Mouse (Mus musculus) thymus, postnatal 0 days (tissue): Measurements from ENCODE around the gene Ankrd34a. TPM values are rescaled to one million over a fixed set of nuclear protein-coding genes. Genes with fewer than 3 reads are reported as not detected.

Experiments
- DNase-seq: peaks from one replicate; pipeline ENCODE4 v3.0.0-alpha.2; 2015; ENCODE audit warnings: low spot score
- polyA plus RNA-seq: library from polyadenylated mRNA; unstranded; fragments of >200 nt; fragmentation: Nextera tagmentation; extraction: Ambion mirVana; gene quantifications from 2 replicates; pipeline ENCODE4 v1.2.1, GENCODE M21; 2015

The Ankrd34a gene
- polyA plus RNA-seq, 1 experiment from 2014 or later, result 0.07 TPM

DNA sequence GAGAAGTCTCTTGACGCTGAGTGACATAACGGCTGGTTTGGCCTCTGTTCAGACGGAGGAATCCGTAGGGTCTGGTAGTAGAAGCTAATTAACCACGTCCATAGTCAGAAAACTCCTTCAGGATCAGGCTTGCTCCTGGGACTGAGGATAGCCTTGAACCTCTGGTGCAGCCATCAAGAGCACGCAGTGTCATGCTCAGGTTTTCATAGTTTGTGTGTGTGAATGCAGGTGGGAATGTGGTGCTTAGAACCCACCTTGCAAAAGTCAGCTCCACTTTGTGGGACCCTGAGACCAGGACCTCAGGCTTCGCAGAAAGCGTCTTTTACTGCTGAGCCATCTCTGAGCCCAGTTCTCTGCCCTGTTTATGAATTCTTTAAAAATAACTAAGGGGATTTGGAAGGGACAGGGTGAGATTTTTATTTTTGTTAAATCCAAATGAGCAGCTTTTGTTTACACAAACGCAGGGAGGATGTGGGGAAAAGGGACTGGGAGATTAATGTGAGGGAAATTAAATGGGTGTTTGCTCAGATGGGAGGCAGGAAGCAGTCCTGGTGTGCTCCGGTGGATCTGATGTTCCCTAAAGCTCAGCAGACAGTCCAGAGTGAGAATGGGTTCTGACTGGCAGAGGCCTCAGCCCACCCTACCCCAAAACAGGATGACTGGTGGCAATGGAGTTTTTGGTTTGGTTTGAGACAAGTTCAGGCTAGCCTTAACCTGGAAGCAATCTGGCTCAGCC is 34.3 kb upstream of the Ankrd34a start:
- DNase-seq, result no peak

GRCm38 (mm10) chr3:96563267-96563666 is 33.2 kb upstream of the Ankrd34a start:
- peak; percentile 33 for DNase-seq

DNA sequence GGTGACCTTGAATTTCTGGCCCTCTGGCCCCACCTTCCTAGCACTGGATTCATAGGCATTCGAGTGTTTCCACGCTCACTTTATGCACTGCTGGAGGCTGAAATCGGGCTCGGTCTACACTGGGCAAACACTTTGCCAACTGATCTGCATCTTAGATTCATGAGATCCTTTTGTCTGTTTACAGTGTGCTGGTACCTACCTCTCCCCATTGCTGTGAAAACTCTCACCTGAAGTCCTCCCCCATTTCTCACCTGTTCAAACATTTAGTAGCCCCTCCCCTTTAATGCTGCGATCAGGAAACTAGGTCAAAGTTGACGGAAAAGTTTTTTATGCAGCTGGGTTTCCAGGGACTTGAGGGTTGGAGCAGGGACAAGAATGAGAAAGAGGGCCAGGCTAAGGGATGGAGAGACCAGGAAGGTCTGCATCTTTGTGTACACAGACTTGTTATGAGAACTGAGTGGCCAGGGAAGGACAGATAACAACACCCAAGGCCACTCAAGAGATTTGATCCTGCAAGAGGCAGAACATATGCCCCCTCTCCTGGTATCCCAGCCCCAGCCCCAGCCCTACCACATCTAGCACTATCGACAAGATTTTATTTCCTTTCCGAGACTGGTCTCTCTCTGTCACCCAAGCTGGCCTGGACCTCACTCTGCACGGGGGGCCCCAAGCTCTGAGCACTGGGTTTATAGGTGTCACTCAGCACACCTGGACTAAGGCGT is 32.4 kb upstream of the Ankrd34a start:
- no peak for DNase-seq

- peak; percentile 62 for DNase-seq
These were observed 31.8 kb upstream of the Ankrd34a start for GRCm38 (mm10) chr3:96564633-96565032.

DNA sequence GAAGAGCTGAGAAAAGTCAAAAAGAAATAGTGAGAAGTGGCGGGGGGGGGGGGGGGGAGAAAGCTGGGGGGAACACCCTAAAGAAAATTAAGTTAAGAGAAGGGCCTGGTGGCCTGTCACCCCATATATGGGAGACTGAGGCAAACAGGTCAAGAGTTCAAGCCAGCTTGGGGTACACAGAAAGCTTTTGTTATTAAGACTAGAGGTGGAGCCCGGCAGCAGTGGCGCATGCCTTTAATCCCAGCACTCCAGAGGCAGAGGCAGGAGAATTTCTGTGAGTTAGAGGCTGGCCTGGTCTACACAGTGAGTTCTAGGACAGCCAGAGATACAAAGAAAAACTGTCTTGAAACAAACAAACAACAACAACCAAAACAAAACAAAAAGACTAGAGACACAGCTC is 31.3 kb upstream of the Ankrd34a start:
- no peak for DNase-seq

DNA sequence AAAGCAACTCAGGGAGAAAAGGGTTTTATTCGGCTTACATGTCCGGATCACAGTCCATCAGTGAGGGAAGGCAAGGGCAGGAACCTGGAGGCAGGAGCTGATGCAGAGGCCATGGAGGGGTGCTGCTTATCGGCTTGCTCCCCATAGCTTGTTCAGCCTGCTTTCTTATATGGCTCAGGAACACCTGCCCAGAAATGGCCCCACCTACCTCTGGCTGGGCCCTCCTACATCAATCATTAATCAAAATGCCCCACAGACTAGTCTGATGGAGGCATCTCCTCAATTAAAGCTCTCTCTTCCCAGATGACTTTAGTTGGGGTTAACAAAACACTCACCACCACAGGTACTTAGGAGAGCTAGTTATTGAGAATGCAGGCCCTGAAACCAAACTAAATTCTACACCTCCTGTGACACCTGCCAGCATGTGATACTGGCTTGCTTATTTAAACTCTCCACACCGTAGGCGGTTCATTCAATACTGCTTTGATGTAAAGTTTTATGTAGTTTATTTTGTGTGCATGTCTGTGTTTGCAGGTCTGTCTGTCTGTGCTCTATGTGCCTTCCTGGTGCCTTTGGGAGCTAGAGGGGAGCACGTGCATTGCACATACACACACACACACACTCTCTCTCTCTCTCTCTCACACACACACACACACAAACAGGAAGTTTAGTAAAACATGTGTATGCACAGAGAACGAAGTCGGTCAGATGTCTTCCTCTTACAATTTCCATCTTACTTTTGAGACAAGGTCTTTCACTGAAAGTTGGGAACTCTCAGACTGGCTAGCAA is 29.6 kb upstream of the Ankrd34a start:
- peak; percentile 60 for DNase-seq

- DNase-seq, result no peak
These were observed 27.8 kb upstream of the Ankrd34a start for GRCm38 (mm10) chr3:96568605-96569004.

DNA sequence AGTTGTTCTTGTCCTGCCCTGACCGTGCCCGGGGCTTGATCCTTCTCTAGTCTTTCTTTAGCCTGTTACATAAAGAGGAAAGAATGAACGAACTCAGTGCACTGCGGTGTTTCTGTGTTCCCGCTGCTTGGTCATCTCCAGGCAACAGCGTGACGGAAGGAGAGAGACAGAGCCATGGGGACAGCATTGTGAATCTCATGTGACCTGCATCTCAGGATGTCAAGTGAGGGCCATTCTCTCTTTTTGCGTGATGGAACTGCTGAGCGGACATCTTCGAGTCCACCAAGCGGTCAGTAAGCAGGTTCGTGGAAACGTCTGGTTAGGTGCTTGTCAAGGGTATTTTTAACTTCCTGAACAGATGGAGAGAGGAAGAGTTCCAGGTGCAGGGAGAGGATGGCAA is 26.9 kb upstream of the Ankrd34a start:
- DNase-seq, result no peak

- DNase-seq, result no peak
These were observed 26.4 kb upstream of the Ankrd34a start for GRCm38 (mm10) chr3:96569966-96570605.

DNA sequence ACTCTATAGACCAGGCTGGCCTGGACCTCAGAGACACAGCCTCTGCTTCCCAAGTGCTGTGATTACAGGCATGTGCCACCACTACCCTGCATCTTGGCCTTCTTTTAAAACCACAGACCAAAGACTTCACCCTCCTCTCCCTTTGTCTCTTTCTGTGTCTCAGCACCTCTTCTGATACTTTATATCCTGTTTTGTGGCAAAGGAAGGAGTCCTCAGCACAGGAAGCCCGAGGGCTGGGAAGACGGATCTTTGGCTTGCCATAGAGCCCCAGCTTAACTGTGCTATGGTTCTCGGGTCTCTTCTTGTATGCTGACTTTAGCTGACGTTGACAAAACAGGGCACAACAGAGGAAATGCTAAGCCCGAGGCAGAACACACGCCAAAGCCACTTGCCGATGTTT is 25.8 kb upstream of the Ankrd34a start:
- DNase-seq, result peak; percentile 28

GRCm38 (mm10) chr3:96571336-96571735 is 25.1 kb upstream of the Ankrd34a start:
- DNase-seq, result no peak

DNA sequence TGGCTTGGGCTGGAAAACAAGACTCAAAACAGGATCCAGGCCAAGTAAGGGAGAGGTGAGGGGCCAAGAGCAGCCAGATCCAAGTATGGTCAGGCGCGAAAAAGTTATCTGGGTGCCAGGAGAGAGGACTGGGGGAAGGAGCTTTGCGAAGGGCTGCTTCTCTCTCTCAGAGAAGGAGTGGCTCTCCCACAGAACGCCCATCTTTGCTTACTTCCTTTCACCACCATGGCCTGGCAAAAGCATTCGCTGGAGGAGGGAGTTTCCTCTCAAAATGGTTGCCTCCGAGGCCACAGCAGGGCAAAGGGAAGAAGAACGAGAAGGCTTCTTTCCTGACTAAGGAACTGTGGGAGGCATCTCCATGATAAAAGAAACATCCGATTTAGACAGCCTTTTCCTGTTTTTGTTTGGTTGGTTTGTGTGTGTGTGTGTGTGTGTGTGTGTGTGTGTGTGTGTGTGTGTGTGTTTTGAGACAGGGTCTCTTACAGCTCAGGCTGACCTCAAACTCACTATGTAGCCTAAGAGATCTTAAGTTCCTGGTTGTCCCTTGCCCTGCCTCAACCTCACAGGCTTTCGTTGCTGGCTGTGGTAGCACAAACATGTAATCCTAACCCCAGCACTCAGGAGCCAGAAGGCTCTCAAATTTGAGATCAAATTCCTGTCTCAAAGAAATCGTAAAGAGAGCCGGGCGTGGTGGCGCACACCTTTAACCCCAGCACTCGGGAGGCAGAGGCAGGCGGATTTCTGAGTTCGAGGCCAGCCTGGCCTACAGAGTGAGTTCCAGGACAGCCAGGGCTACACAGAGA is 24.3 kb upstream of the Ankrd34a start:
- no peak for DNase-seq

DNA sequence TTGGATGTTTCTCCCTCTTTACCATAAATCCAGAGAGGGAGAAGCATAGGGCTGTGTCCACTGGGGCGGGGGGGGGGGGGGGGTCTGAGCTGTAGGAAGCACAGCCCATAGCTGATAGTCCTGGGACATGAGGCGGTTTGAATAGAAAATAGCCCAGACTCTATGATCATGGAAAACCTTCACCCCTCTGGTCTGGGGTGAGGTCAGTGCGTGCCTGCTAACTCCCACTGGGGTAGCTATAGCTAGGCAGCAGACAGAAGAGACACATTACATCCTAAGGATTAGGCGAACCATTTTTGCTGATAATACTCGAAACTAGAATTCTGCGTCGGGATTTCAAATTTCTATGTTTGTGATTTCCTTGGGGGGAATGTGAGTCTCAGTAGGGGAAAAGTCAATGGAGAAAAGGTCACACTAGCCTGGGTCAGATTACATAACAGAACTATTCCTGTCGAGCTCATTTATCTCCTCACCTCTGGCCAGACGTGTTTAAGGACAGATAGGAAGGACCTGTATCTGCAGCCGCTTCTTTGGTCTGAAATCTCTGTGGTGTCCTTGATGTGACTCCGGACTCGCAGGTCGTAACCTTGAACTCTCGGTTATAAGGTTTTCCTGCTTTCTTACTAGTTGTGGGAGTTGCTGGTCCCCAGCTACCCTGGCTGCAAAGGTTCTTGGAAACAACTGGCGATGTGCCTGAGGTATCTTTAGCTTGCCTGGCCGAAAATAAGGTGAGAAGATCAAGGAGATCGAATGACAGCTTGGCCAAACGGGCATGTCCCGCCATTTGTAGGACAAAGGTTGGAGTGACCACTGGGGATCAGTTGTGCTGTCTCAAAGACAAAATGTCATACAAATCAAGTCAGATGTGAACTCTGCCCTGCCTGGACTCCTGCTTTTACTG is 22.6 kb upstream of the Ankrd34a start:
- no peak for DNase-seq

GRCm38 (mm10) chr3:96575272-96575984 is 21.0 kb upstream of the Ankrd34a start:
- DNase-seq, result no peak

DNA sequence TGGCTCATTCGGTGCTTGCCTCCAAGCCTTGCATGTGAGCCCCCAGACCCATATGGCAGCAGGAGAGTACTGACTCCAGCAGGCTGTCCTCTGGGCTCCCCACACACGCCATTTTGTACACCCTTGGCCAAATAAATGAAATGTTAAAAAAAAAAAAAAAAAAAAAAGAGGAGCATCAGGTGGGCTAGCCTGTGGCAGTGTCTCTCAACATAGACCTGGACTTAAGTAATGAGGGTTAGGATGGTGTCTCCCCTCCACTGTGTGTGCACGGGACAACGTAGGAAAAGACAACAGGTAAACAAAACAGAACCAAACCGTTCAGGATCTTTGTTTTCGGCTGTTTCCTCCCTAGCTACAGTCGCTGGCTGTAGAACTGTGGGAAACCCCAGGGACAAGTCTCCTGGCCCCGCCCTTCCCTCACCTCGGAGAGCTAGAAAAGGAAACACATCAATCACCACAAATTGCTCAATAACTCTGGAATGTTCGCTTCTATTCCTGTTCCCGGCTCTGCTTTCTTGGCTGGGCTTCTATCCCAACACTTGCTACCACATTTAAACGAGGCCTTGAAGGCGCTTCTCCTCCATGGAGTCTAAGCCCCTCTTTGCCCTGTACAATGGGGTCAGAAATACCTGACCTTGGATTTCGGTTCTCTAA is 20.3 kb upstream of the Ankrd34a start:
- DNase-seq, result no peak

DNA sequence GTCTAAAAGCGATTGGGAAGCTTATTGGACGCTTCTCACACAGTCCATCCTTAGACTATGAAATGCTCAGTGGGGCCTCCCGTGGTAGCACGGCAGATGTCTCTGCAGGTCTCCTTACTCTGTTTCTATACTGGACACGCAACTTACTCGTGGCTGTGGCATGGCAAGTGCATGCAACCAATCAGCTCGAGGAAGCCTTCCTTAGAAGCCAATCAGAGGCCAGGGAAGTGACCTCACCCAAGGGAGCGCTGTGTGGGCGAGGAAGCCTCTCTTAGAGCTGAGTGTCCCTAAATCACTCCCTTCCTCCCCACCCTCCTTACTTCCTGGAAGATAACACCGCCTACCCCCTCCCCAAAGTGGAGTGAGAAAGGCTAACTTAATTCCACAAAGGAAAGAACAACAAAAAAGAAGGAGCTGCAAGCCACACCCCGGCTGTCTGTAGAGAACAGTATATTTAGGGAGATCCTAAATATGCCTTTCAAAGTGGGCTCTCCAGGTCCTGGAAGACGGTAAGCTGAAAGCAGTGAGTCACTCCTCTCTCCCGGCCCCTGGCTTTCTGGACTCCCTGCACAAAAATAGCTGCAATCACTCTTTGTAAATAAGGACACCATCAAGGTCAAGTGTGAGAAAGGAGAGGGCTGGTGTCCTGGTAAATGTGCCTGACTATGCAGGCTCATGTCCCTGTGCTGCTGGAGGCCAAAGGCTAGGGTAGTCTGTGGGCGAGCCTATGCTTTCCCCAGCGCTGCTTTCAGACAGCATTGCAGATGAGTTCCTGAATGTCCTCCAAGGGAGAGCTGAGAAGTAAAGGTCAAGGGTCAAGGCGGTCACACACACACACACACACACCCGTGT is 19.5 kb upstream of the Ankrd34a start, which contains the start of gene Gm16253:
Gm16253 (plus strand) TSS at position 295 of the 852 bp plus-strand sequence.
- DNase-seq, result peak; percentile 89

- no peak for DNase-seq
These were observed 18.9 kb upstream of the Ankrd34a start for GRCm38 (mm10) chr3:96577566-96577965.
